Comparison of ENCODE assay signal across 11 mouse cellular contexts in the genomic region with DNA sequence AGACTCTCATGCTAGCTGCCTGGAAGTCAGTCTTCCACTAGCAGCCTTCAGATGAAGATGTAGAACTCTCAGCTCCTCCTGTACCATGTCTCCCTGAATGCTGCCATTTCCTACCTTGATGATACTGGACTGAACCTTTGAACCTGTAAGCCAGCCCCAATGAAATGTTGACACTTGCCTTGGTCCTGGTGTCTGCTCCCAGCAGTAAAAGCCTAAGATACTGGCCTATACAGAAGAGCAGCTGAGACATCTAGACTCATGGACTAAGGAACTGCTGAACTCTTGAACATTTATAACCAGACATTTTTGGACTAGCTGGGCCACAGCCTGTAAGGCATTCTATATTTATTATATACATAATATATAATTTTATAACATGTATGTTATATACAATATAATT.
"Had no signal": no experiment of that assay in that cellular context is flagged by ENCODE, and none has a peak within 500 bp of the region (broad histone marks: within the 10 kb centered on the region; RNA-seq: fewer than 3 reads in every experiment).

No protein-coding gene starts in this region.

- H3K9me3 ChIP-seq: neural tube, embryonic 12.5 days; neural tube, embryonic 13.5 days; neural tube, embryonic 15.5 days; stomach, embryonic 15.5 days had no signal

- H3K4me3 ChIP-seq: neural tube, embryonic 12.5 days; neural tube, embryonic 13.5 days; neural tube, embryonic 15.5 days; stomach, embryonic 15.5 days had no signal

- H3K27me3 ChIP-seq: neural tube, embryonic 12.5 days; neural tube, embryonic 13.5 days; neural tube, embryonic 15.5 days; stomach, embryonic 15.5 days had no signal

- H3K9ac ChIP-seq: neural tube, embryonic 12.5 days; neural tube, embryonic 13.5 days; neural tube, embryonic 15.5 days; stomach, embryonic 15.5 days had no signal

- H3K36me3 ChIP-seq: neural tube, embryonic 12.5 days; neural tube, embryonic 15.5 days; stomach, embryonic 15.5 days had no signal

- H3K4me2 ChIP-seq: neural tube, embryonic 12.5 days; neural tube, embryonic 13.5 days; neural tube, embryonic 15.5 days; stomach, embryonic 15.5 days had no signal

- DNase-seq: retina, postnatal 1 day; right cerebral cortex, adult 18-20 months; right cerebral cortex, postnatal 14 days; right cerebral cortex, postnatal 25 days; right cerebral cortex, postnatal 4 days; spleen, adult 18-20 months had no signal

- H3K27ac ChIP-seq: neural tube, embryonic 12.5 days; neural tube, embryonic 13.5 days; neural tube, embryonic 15.5 days; stomach, embryonic 15.5 days; stomach, postnatal 0 days had no signal

- H3K4me1 ChIP-seq: neural tube, embryonic 12.5 days; neural tube, embryonic 13.5 days; stomach, embryonic 15.5 days had no signal
